Mouse (Mus musculus): ENCODE measurements around the gene Klhl3. TPM values are rescaled to one million over a fixed set of nuclear protein-coding genes. Genes with fewer than 3 reads are reported as not detected.

Gene Klhl3
- polyA plus RNA-seq, 1 experiment from 2014 or later = 1.8 TPM

- Histone ChIP-seq H3K27ac (replicated peaks) (no peak overlapping the region), H3K9me3 (peaks cover 3% of the 10 kb centered on the region), H3K4me3 (no peak overlapping the region), H3K36me3 (replicated peaks) (no peaks in the 10 kb centered on the region), H3K27me3 (replicated peaks; ENCODE audit: low read depth, poor library complexity, severe bottlenecking) (no peaks in the 10 kb centered on the region), H3K4me1 (peaks cover 6% of the 10 kb centered on the region; the same call in 1 of the 2 replicates)
- 78% methylated on average over 10 of the region's 10 CpGs for WGBS
- DNase-seq (ENCODE audit: low spot score) = no peak
These were observed 61.7 kb downstream of the Klhl3 start for GRCm38 (mm10) chr13:58051654-58052053.

- DNase-seq (ENCODE audit: low spot score) = no peak
- H3K4me1 ChIP-seq = peaks cover 6% of the 10 kb centered on the region; the same call in 1 of the 2 replicates
- no peak overlapping the region for H3K27ac ChIP-seq (replicated peaks)
- no peaks in the 10 kb centered on the region for H3K36me3 ChIP-seq (replicated peaks)
- H3K4me3 ChIP-seq = no peak overlapping the region
- no peaks in the 10 kb centered on the region for H3K9me3 ChIP-seq
- H3K27me3 ChIP-seq (replicated peaks; ENCODE audit: low read depth, poor library complexity, severe bottlenecking) = no peaks in the 10 kb centered on the region
- WGBS = 53% methylated on average over 7 of the region's 7 CpGs
These were observed 62.1 kb downstream of the Klhl3 start for GRCm38 (mm10) chr13:58051251-58051650.

GRCm38 (mm10) chr13:58049121-58049520 is 64.3 kb downstream of the Klhl3 start:
- H3K4me1 ChIP-seq = 0 out of 2 replicates have a peak, but pooled peaks cover 4% of the 10 kb centered on the region
- no peak overlapping the region for H3K27ac ChIP-seq (replicated peaks)
- H3K27me3 ChIP-seq (replicated peaks; ENCODE audit: low read depth, poor library complexity, severe bottlenecking) = no peaks in the 10 kb centered on the region
- no peaks in the 10 kb centered on the region for H3K9me3 ChIP-seq
- H3K4me3 ChIP-seq = no peak overlapping the region
- H3K36me3 ChIP-seq (replicated peaks) = no peaks in the 10 kb centered on the region
- no peak for DNase-seq (ENCODE audit: low spot score)
- 77% methylated on average over 5 of the region's 5 CpGs for WGBS

- DNase-seq (ENCODE audit: low spot score) = no peak
- Histone ChIP-seq H3K27me3 (replicated peaks; ENCODE audit: low read depth, poor library complexity, severe bottlenecking) (no peaks in the 10 kb centered on the region), H3K4me1 (0 out of 2 replicates have a peak, but pooled peaks cover 4% of the 10 kb centered on the region), H3K27ac (replicated peaks) (no peak overlapping the region), H3K4me3 (no peak overlapping the region), H3K9me3 (no peaks in the 10 kb centered on the region), H3K36me3 (replicated peaks) (no peaks in the 10 kb centered on the region)
- WGBS = 74% methylated on average over 3 of the region's 3 CpGs
These were observed 65.3 kb downstream of the Klhl3 start for GRCm38 (mm10) chr13:58048076-58048475.

- DNase-seq (ENCODE audit: low spot score) = no peak
- 92% methylated on average over 7 of the region's 7 CpGs for WGBS
- H3K27ac ChIP-seq (replicated peaks) = no peak overlapping the region
- H3K36me3 ChIP-seq (replicated peaks) = no peaks in the 10 kb centered on the region
- H3K27me3 ChIP-seq (replicated peaks; ENCODE audit: low read depth, poor library complexity, severe bottlenecking) = no peaks in the 10 kb centered on the region
- H3K4me1 ChIP-seq = no peaks in the 10 kb centered on the region
- no peaks in the 10 kb centered on the region for H3K9me3 ChIP-seq
- H3K4me3 ChIP-seq = no peak overlapping the region
These were observed 67.2 kb downstream of the Klhl3 start for GRCm38 (mm10) chr13:58046178-58046577.

GRCm38 (mm10) chr13:58045278-58045677 is 68.1 kb downstream of the Klhl3 start:
- DNase-seq (ENCODE audit: low spot score) = no peak
- H3K9me3 ChIP-seq = no peaks in the 10 kb centered on the region
- 53% methylated on average over 4 of the region's 4 CpGs for WGBS

GRCm38 (mm10) chr13:58043278-58043677 is 70.1 kb downstream of the Klhl3 start:
- no peaks in the 10 kb centered on the region for H3K36me3 ChIP-seq (replicated peaks)
- no peak overlapping the region for H3K4me3 ChIP-seq
- no peaks in the 10 kb centered on the region for H3K9me3 ChIP-seq
- H3K27me3 ChIP-seq (replicated peaks; ENCODE audit: low read depth, poor library complexity, severe bottlenecking) = no peaks in the 10 kb centered on the region
- H3K27ac ChIP-seq (replicated peaks) = no peak overlapping the region
- H3K4me1 ChIP-seq = peaks cover 4% of the 10 kb centered on the region; the same call in 1 of the 2 replicates
- DNase-seq (ENCODE audit: low spot score) = no peak
- 95% methylated on average over 8 of the region's 8 CpGs for WGBS

More at GRCm38 (mm10) chr13:58045278-58045677, 68.1 kb downstream of the Klhl3 start:
- Histone ChIP-seq H3K4me1 (no peaks in the 10 kb centered on the region), H3K27ac (replicated peaks) (no peak overlapping the region), H3K27me3 (replicated peaks; ENCODE audit: low read depth, poor library complexity, severe bottlenecking) (no peaks in the 10 kb centered on the region), H3K36me3 (replicated peaks) (no peaks in the 10 kb centered on the region), H3K4me3 (no peak overlapping the region)

GRCm38 (mm10) chr13:58040112-58040511 is 73.3 kb downstream of the Klhl3 start:
- Histone ChIP-seq H3K9me3 (no peaks in the 10 kb centered on the region), H3K27me3 (replicated peaks; ENCODE audit: low read depth, poor library complexity, severe bottlenecking) (no peaks in the 10 kb centered on the region), H3K4me1 (peaks cover 4% of the 10 kb centered on the region; the same call in 1 of the 2 replicates), H3K4me3 (no peak overlapping the region), H3K36me3 (replicated peaks) (no peaks in the 10 kb centered on the region), H3K27ac (replicated peaks) (no peak overlapping the region)
- no peak for DNase-seq (ENCODE audit: low spot score)
- 80% methylated on average over 10 of the region's 10 CpGs for WGBS

- no peak for DNase-seq (ENCODE audit: low spot score)
- no peaks in the 10 kb centered on the region for H3K9me3 ChIP-seq
- no peak overlapping the region for H3K27ac ChIP-seq (replicated peaks)
- no peaks in the 10 kb centered on the region for H3K27me3 ChIP-seq (replicated peaks; ENCODE audit: low read depth, poor library complexity, severe bottlenecking)
- 76% methylated on average over 8 of the region's 8 CpGs for WGBS
- H3K4me3 ChIP-seq = no peak overlapping the region
- no peaks in the 10 kb centered on the region for H3K36me3 ChIP-seq (replicated peaks)
- peaks cover 4% of the 10 kb centered on the region; the same call in 1 of the 2 replicates for H3K4me1 ChIP-seq
These were observed 75.9 kb downstream of the Klhl3 start for GRCm38 (mm10) chr13:58037506-58037905.

GRCm38 (mm10) chr13:58035470-58036156 is 77.8 kb downstream of the Klhl3 start:
- 0 out of 2 replicates have a peak overlapping the region, but pooled peaks have one; percentile 30 for H3K27ac ChIP-seq (replicated peaks)
- no peaks in the 10 kb centered on the region for H3K27me3 ChIP-seq (replicated peaks; ENCODE audit: low read depth, poor library complexity, severe bottlenecking)
- H3K4me3 ChIP-seq = no peak overlapping the region
- no peak for DNase-seq (ENCODE audit: low spot score)
- H3K4me1 ChIP-seq = peaks cover 4% of the 10 kb centered on the region; the same call in 1 of the 2 replicates
- no peaks in the 10 kb centered on the region for H3K36me3 ChIP-seq (replicated peaks)
- 75% methylated on average over 10 of the region's 10 CpGs for WGBS
- no peaks in the 10 kb centered on the region for H3K9me3 ChIP-seq

GRCm38 (mm10) chr13:58034985-58035384 is 78.4 kb downstream of the Klhl3 start:
- WGBS = 89% methylated on average over 3 of the region's 3 CpGs
- Histone ChIP-seq H3K27me3 (replicated peaks; ENCODE audit: low read depth, poor library complexity, severe bottlenecking) (no peaks in the 10 kb centered on the region), H3K9me3 (no peaks in the 10 kb centered on the region), H3K36me3 (replicated peaks) (no peaks in the 10 kb centered on the region), H3K4me1 (peaks cover 4% of the 10 kb centered on the region; the same call in 1 of the 2 replicates), H3K4me3 (no peak overlapping the region), H3K27ac (replicated peaks) (no peak overlapping the region)
- no peak for DNase-seq (ENCODE audit: low spot score)

GRCm38 (mm10) chr13:58034507-58034906 is 78.9 kb downstream of the Klhl3 start:
- Histone ChIP-seq H3K27me3 (replicated peaks; ENCODE audit: low read depth, poor library complexity, severe bottlenecking) (no peaks in the 10 kb centered on the region), H3K4me3 (no peak overlapping the region), H3K36me3 (replicated peaks) (no peaks in the 10 kb centered on the region), H3K4me1 (peaks cover 4% of the 10 kb centered on the region; the same call in 1 of the 2 replicates), H3K27ac (replicated peaks) (no peak overlapping the region), H3K9me3 (no peaks in the 10 kb centered on the region)
- 85% methylated on average over 6 of the region's 6 CpGs for WGBS
- no peak for DNase-seq (ENCODE audit: low spot score)

- H3K4me3 ChIP-seq = no peak overlapping the region
- no peaks in the 10 kb centered on the region for H3K4me1 ChIP-seq
- peak; percentile 82 for DNase-seq (ENCODE audit: low spot score)
- H3K36me3 ChIP-seq (replicated peaks) = no peaks in the 10 kb centered on the region
- WGBS = 54% methylated on average over 6 of the region's 6 CpGs
- H3K9me3 ChIP-seq = no peaks in the 10 kb centered on the region
- H3K27ac ChIP-seq (replicated peaks) = no peak overlapping the region
- H3K27me3 ChIP-seq (replicated peaks; ENCODE audit: low read depth, poor library complexity, severe bottlenecking) = no peaks in the 10 kb centered on the region
These were observed 81.6 kb downstream of the Klhl3 start for GRCm38 (mm10) chr13:58031755-58032154.

Data from embryonic facial prominence, embryonic 10.5 days (tissue).